Mouse (Mus musculus): Measurements from ENCODE around the gene Zap70.

GRCm38 (mm10) chr1:36739231-36739630, 22.4 kb upstream of the Zap70 start:
- TF ChIP-seq USF1 (IDR thresholded peaks at IDR 0.05; ENCODE audit: low read depth, low read length) (no peak), ZC3H11A (IDR thresholded peaks at IDR 0.05; ENCODE audit: low read depth, low read length) (no peak)
